Mouse (Mus musculus) E14TG2a.4 (cell line): Measurements from ENCODE around the gene Smad3.

Experiments used
- CTCF ChIP-seq: conservative IDR thresholded peaks from 2 replicates; pipeline ENCODE4 v1.5.1; 2014; ENCODE audit warnings: low read length
- NANOG ChIP-seq: IDR thresholded peaks from 2 replicates; pipeline ENCODE4 v1.6.1; 2014; ENCODE audit warnings: borderline replicate concordance, low read length, mixed read lengths
- POU5F1 ChIP-seq: IDR thresholded peaks from 2 replicates; pipeline ENCODE4 v1.6.1; 2014; ENCODE audit warnings: low read length, borderline replicate concordance

DNA sequence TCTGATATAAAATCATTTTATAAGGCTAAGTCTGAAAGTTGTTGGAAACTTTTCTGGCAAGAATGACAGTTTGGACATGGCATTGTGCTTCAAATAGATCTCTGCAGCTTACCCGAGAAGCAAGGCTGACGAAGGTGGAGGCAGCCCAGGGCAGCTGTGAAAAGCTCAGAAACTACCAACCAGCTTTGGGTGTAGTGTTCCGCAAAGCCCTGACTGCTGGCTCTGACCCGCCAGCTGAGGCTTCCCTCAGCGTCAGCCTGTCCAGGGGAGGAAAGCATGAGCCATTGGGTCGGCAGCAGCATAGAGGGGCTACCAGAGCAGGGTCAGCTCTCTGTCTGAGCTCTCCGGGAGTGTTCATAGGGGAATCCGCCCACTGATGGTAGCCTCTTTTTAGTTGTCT is 148.5 kb downstream of the Smad3 start:
- no peak for TF ChIP-seq CTCF
- no peak for TF ChIP-seq NANOG
- TF ChIP-seq POU5F1 = no peak
